ENCODE assay signal across 9 mouse cellular contexts in genomic region chr9:96977287-96978145, GRCm38 (mm10). TPM values are rescaled to one million over a fixed set of nuclear protein-coding genes. Genes with fewer than 3 reads are reported as not detected.
DNase-seq lines count a peak whose midpoint lies in the region; ATAC-seq lines count a peak whose summit lies in the region.
"Had no signal": no experiment of that assay in that cellular context is flagged by ENCODE, and none has a peak within 500 bp of the region (broad histone marks: within the 10 kb centered on the region; RNA-seq: fewer than 3 reads in every experiment).

No protein-coding gene starts in this region.

- H3K4me3 ChIP-seq in neural tube, embryonic 11.5 days (ENCODE audit: low read depth, low read length), result no peak overlapping the region
- no peak overlapping the region for H3K4me3 ChIP-seq in forebrain, embryonic 14.5 days (ENCODE audit: low read depth, low read length)
- H3K4me3 ChIP-seq: embryonic facial prominence, embryonic 13.5 days; megakaryocyte, embryonic 14.5 days had no signal

- H3K4me2 ChIP-seq in neural tube, embryonic 11.5 days (ENCODE audit: low read depth), result no peak overlapping the region
- no peak overlapping the region for H3K4me2 ChIP-seq in forebrain, embryonic 14.5 days (ENCODE audit: low read length)
- H3K4me2 ChIP-seq: embryonic facial prominence, embryonic 13.5 days had no signal

- H3K9me3 ChIP-seq in neural tube, embryonic 11.5 days (ENCODE audit: control insufficient read depth, low read length), result no peaks in the 10 kb centered on the region
- H3K9me3 ChIP-seq in forebrain, embryonic 14.5 days (replicated peaks; ENCODE audit: control insufficient read depth, low read length), result no peaks in the 10 kb centered on the region
- H3K9me3 ChIP-seq: embryonic facial prominence, embryonic 13.5 days; megakaryocyte, embryonic 14.5 days had no signal

- ATAC-seq in neural tube, embryonic 11.5 days (ENCODE audit: insufficient read depth, low FRiP score, low TSS enrichment), result no peak
- no peak for ATAC-seq in forebrain, embryonic 14.5 days

- no peak for DNase-seq in neural tube, embryonic 11.5 days (ENCODE audit: low spot score)
- DNase-seq in neural tube, embryonic 10.5 days (ENCODE audit: extremely low spot score, low spot score), result no peak
- peak; percentile 46 for DNase-seq in forebrain, embryonic 14.5 days (ENCODE audit: low spot score)
- DNase-seq in kidney, adult 9 months, result peak; percentile 77
- DNase-seq in testis, postnatal 14 days (ENCODE audit: low spot score), result peak; percentile 79
- no peak for DNase-seq in spleen, adult 12 weeks (ENCODE audit: low spot score)
- no peak for DNase-seq in natural killer cell, adult 2 months (ENCODE audit: low spot score in 2 of 2)

- peak overlapping the region; percentile 94 for H3K27ac ChIP-seq in neural tube, embryonic 11.5 days (ENCODE audit: low read depth, low read length)
- no peak overlapping the region for H3K27ac ChIP-seq in forebrain, embryonic 14.5 days (ENCODE audit: low read depth, low read length)
- H3K27ac ChIP-seq: embryonic facial prominence, embryonic 13.5 days had no signal

- peaks cover 63% of the 10 kb centered on the region for H3K4me1 ChIP-seq in neural tube, embryonic 11.5 days (ENCODE audit: control insufficient read depth, insufficient read depth, low read length)
- H3K4me1 ChIP-seq in forebrain, embryonic 14.5 days (ENCODE audit: control insufficient read depth, insufficient read depth, low read length), result peaks cover 55% of the 10 kb centered on the region
- H3K4me1 ChIP-seq: megakaryocyte, embryonic 14.5 days had no signal

- H3K36me3 ChIP-seq in neural tube, embryonic 11.5 days (ENCODE audit: control insufficient read depth, insufficient read depth, low read length), result no peaks in the 10 kb centered on the region
- no peaks in the 10 kb centered on the region for H3K36me3 ChIP-seq in forebrain, embryonic 14.5 days (ENCODE audit: control insufficient read depth, insufficient read depth, low read length)
- H3K36me3 ChIP-seq: embryonic facial prominence, embryonic 13.5 days had no signal

- H3K27me3 ChIP-seq in neural tube, embryonic 11.5 days (ENCODE audit: control insufficient read depth, insufficient read depth, low read length), result no peaks in the 10 kb centered on the region
- H3K27me3 ChIP-seq in forebrain, embryonic 14.5 days (replicated peaks; ENCODE audit: control insufficient read depth, insufficient read depth, low read length), result no peaks in the 10 kb centered on the region
- H3K27me3 ChIP-seq: embryonic facial prominence, embryonic 13.5 days had no signal

- 36% methylated on average over 13 of the region's 13 CpGs for WGBS in neural tube, embryonic 11.5 days
- WGBS in forebrain, embryonic 14.5 days, result 57% methylated on average over 13 of the region's 13 CpGs

- H3K9ac ChIP-seq in neural tube, embryonic 11.5 days (ENCODE audit: low read length), result no peak overlapping the region
- no peak overlapping the region for H3K9ac ChIP-seq in forebrain, embryonic 14.5 days (ENCODE audit: low read length)
- H3K9ac ChIP-seq: embryonic facial prominence, embryonic 13.5 days had no signal

RNA-seq across cellular contexts. Expression of gene Spsb4, which starts 41.1 kb away (rescaled TPM):
- 115 and 125 TPM in 2 replicates for polyA plus RNA-seq in neural tube, embryonic 11.5 days (2014; fragmentation: Nextera tagmentation; extraction: Ambion mirVana)
- 18.3 and 20.8 TPM in 2 replicates for polyA plus RNA-seq in forebrain, embryonic 14.5 days (2014; fragmentation: Nextera tagmentation; extraction: Ambion mirVana)

Comparison
In these comparisons a context has a peak if more than half of its experiments do, and no peak if none do; other contexts are left out.
1. DNase-seq: peak in forebrain, embryonic 14.5 days (single experiment), kidney, adult 9 months (single experiment) and testis, postnatal 14 days (single experiment); none in neural tube, embryonic 11.5 days (single experiment), neural tube, embryonic 10.5 days (single experiment), spleen, adult 12 weeks (single experiment) and natural killer cell, adult 2 months (0 of 2).